Mouse (Mus musculus) myocyte (in vitro differentiated cells): ENCODE measurements around the gene Crebl2. TPM values are rescaled to one million over a fixed set of nuclear protein-coding genes. Genes with fewer than 3 reads are reported as not detected.

Experiments
- H3K27me3 ChIP-seq: one replicate; pipeline ENCODE4 v1.6.1; 2011; ENCODE audit not compliant: control insufficient read depth, insufficient read depth, insufficient read length
- H3K36me3 ChIP-seq: one replicate; pipeline ENCODE4 v1.6.1; 2011; ENCODE audit not compliant: control insufficient read depth, insufficient read depth
- H3K4me2 ChIP-seq: one replicate; pipeline ENCODE4 v1.6.1; 2011; ENCODE audit warnings: low read depth, control low read depth
- H3K4me3 ChIP-seq: one replicate; pipeline ENCODE4 v1.5.1; 2011; ENCODE audit warnings: mild to moderate bottlenecking, control low read depth, moderate library complexity
- H3K79me2 ChIP-seq: one replicate; pipeline ENCODE4 v1.6.1; 2011; ENCODE audit not compliant: control insufficient read depth, insufficient read depth
- H3ac ChIP-seq: one replicate; pipeline ENCODE4 v1.6.1; 2011; ENCODE audit not compliant: control insufficient read depth, insufficient read length
- CEBPB ChIP-seq: IDR thresholded peaks from 2 replicates; pipeline ENCODE4 v1.6.1; 2011; ENCODE audit warnings: mild to moderate bottlenecking, moderate library complexity; ENCODE audit not compliant: poor library complexity, insufficient read depth, severe bottlenecking
- E2F4 ChIP-seq: IDR thresholded peaks from one replicate; pipeline ENCODE4 v1.6.1; 2011; ENCODE audit warnings: mild to moderate bottlenecking, control low read depth, moderate library complexity; ENCODE audit not compliant: insufficient read depth
- MAX ChIP-seq: IDR thresholded peaks from one replicate; pipeline ENCODE4 v1.6.1; 2011; ENCODE audit warnings: low read depth, mild to moderate bottlenecking, control low read depth
- MYOD1 ChIP-seq, 3 experiments: IDR thresholded peaks; one replicate each; pipeline ENCODE4 v1.6.1; 2011; ENCODE audit warnings: control low read depth in 2 of 3, low read depth in 2 of 3, mild to moderate bottlenecking in 2 of 3, moderate library complexity in 1 of 3; ENCODE audit not compliant: insufficient read length in 2 of 3, control insufficient read depth in 1 of 3
- MYOG ChIP-seq, 3 experiments: IDR thresholded peaks; one replicate each; pipeline ENCODE4 v1.6.1; 2011; ENCODE audit warnings: control low read depth in 2 of 3, low read depth in 2 of 3, mild to moderate bottlenecking in 2 of 3; ENCODE audit not compliant: insufficient read length in 2 of 3, control insufficient read depth in 1 of 3, insufficient read depth in 1 of 3
- POLR2A ChIP-seq: IDR thresholded peaks from one replicate; pipeline ENCODE4 v1.6.1; 2011; ENCODE audit warnings: low read depth, mild to moderate bottlenecking, control low read depth, moderate library complexity; ENCODE audit not compliant: insufficient read length
- POLR2AphosphoS2 ChIP-seq: IDR thresholded peaks from one replicate; pipeline ENCODE4 v1.6.1; 2011; ENCODE audit warnings: low read depth, control low read depth; ENCODE audit not compliant: insufficient read length
- REST ChIP-seq: IDR thresholded peaks from one replicate; pipeline ENCODE4 v1.6.1; 2011; ENCODE audit warnings: mild to moderate bottlenecking, control low read depth, moderate library complexity; ENCODE audit not compliant: insufficient read depth, insufficient read length
- SRF ChIP-seq: IDR thresholded peaks from one replicate; pipeline ENCODE4 v1.6.1; 2011; ENCODE audit warnings: low read depth; ENCODE audit not compliant: control insufficient read depth, insufficient read length
- TCF12 ChIP-seq: IDR thresholded peaks from one replicate; pipeline ENCODE4 v1.6.1; 2011; ENCODE audit warnings: mild to moderate bottlenecking, control low read depth; ENCODE audit not compliant: poor library complexity, insufficient read depth, severe bottlenecking
- TCF3 ChIP-seq: IDR thresholded peaks from one replicate; pipeline ENCODE4 v1.6.1; 2011; ENCODE audit warnings: low read depth, control low read depth; ENCODE audit not compliant: insufficient read length
- USF1 ChIP-seq: IDR thresholded peaks from one replicate; pipeline ENCODE4 v1.6.1; 2011; ENCODE audit warnings: low read depth, mild to moderate bottlenecking, control low read depth, moderate library complexity
- polyA plus RNA-seq: library from polyadenylated mRNA; unstranded; fragments of >200 nt; fragmentation: generic; extraction: Trizol; gene quantifications from one replicate; pipeline ENCODE4 v1.2.1, GENCODE M21; 2012; ENCODE audit warnings: missing spikeins

Crebl2 gene
- polyA plus RNA-seq, 1 experiment = 1.5 TPM

DNA sequence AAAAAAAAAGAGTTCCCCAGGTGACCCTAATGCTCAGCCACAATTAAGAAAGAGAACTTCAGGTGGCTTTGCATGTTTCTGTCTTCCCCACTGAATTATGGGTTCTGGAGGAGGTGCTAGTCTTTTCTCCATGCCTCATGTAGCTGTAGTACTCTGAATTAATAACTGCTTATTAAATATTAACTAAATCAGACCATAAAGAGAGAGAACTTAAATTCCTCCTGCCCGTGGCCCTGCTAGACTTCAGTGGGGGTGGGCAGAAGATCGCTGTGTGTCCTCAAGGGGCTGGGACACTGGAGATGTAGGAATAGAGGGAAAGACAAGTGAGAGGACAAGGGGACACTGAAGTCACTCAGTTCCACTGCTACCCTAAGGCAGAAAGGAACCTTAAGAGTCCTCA lies 42.3 kb downstream of the Crebl2 start:
- no peak overlapping the region for H3ac ChIP-seq
- TF ChIP-seq REST (no peak), TCF3 (no peak), USF1 (no peak), TCF12 (no peak), POLR2AphosphoS2 (no peak), MYOG (IDR thresholded peaks at IDR 0.05; ENCODE audit: control insufficient read depth in 1 of 3, insufficient read depth in 1 of 3, insufficient read length in 2 of 3, low read depth in 2 of 3) (no peak), MAX (no peak), MYOD1 (IDR thresholded peaks at IDR 0.05; ENCODE audit: control insufficient read depth in 1 of 3, insufficient read length in 2 of 3, low read depth in 2 of 3) (no peak), E2F4 (no peak), SRF (no peak), CEBPB (no peak), POLR2A (no peak)
- no peaks in the 10 kb centered on the region for H3K27me3 ChIP-seq
- H3K4me2 ChIP-seq = no peak overlapping the region
- H3K4me3 ChIP-seq = no peak overlapping the region
- no peaks in the 10 kb centered on the region for H3K79me2 ChIP-seq
- no peaks in the 10 kb centered on the region for H3K36me3 ChIP-seq

DNA sequence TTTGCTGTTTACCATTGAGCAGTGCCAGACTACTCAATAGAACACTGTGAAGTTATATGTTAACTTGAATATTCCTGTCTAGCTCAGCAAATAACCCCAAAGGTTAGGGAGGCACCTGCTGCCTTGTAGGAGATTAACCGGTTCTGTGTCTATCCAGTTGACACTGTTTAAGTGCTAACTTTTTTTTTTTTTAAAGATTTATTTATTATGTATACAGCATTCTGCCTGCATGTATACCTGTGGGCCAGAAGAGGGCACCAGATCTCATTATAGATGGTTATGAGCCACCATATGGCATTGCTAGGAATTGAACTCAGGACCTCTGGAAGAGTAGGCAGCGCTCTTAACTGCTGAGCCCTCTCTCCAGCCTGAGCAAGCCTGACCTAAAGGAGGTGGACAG lies 43.1 kb downstream of the Crebl2 start:
- H3K27me3 ChIP-seq = no peaks in the 10 kb centered on the region
- no peak overlapping the region for H3K4me2 ChIP-seq
- H3K36me3 ChIP-seq = no peaks in the 10 kb centered on the region
- no peaks in the 10 kb centered on the region for H3K79me2 ChIP-seq
- no peak for TF ChIP-seq TCF12
- TF ChIP-seq MYOG (IDR thresholded peaks at IDR 0.05; ENCODE audit: control insufficient read depth in 1 of 3, insufficient read depth in 1 of 3, insufficient read length in 2 of 3, low read depth in 2 of 3) = no peak
- no peak for TF ChIP-seq TCF3
- no peak for TF ChIP-seq E2F4
- no peak for TF ChIP-seq MYOD1 (IDR thresholded peaks at IDR 0.05; ENCODE audit: control insufficient read depth in 1 of 3, insufficient read length in 2 of 3, low read depth in 2 of 3)
- no peak for TF ChIP-seq SRF
- no peak for TF ChIP-seq REST
- TF ChIP-seq POLR2AphosphoS2 = no peak
- TF ChIP-seq MAX = no peak
- no peak for TF ChIP-seq POLR2A
- no peak overlapping the region for H3ac ChIP-seq
- no peak overlapping the region for H3K4me3 ChIP-seq

DNA sequence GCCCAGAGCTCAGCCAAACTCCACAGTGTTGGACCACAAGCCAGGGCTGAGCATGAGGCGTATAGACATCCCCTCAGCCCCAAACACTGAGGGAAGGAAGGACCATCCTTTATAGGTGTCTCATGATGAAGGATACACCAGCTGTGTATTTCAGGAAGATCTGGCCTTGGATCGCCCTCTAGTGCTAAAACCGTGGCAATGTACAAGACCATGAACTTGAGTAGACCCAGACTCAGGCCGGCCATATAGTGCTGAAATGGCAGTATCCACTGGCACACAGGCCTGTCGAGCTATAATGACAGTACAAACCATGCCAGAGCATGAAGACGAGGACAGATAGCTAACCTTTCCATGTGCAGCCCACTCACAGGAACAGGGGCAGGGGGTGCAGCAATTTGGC lies 46.8 kb downstream of the Crebl2 start:
- no peak overlapping the region for H3K4me3 ChIP-seq
- TF ChIP-seq TCF12 = no peak
- TF ChIP-seq SRF = no peak
- TF ChIP-seq MYOD1 (IDR thresholded peaks at IDR 0.05; ENCODE audit: control insufficient read depth in 1 of 3, insufficient read length in 2 of 3, low read depth in 2 of 3) = no peak
- TF ChIP-seq TCF3 = no peak
- TF ChIP-seq POLR2AphosphoS2 = no peak
- TF ChIP-seq USF1 = no peak
- TF ChIP-seq CEBPB = no peak
- TF ChIP-seq REST = no peak
- no peak for TF ChIP-seq E2F4
- TF ChIP-seq MYOG (IDR thresholded peaks at IDR 0.05; ENCODE audit: control insufficient read depth in 1 of 3, insufficient read depth in 1 of 3, insufficient read length in 2 of 3, low read depth in 2 of 3) = no peak
- no peak for TF ChIP-seq MAX
- TF ChIP-seq POLR2A = no peak
- no peaks in the 10 kb centered on the region for H3K79me2 ChIP-seq
- no peak overlapping the region for H3ac ChIP-seq
- no peaks in the 10 kb centered on the region for H3K36me3 ChIP-seq
- H3K27me3 ChIP-seq = no peaks in the 10 kb centered on the region
- no peak overlapping the region for H3K4me2 ChIP-seq

DNA sequence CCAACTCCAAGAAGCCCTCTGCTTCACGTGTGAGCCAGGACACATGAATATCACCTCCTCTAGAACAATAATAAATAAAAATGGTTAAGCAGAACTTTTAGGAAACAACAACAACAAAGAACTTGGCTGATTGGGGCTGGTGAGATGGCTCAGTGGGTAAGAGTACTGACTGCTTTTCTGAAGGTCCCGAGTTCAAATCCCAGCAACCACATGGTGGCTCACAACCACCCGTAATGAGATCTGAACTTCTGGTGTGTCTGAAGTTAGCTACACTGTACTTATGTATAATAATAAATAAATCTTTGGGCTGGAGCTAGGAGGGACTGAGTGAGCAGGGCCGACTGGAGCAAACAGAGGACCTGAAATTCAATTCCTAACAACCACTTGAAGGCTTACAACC lies 47.3 kb downstream of the Crebl2 start:
- H3K27me3 ChIP-seq = no peaks in the 10 kb centered on the region
- TF ChIP-seq E2F4 (no peak), MAX (no peak), MYOG (IDR thresholded peaks at IDR 0.05; ENCODE audit: control insufficient read depth in 1 of 3, insufficient read depth in 1 of 3, insufficient read length in 2 of 3, low read depth in 2 of 3) (no peak), POLR2AphosphoS2 (no peak), USF1 (no peak), REST (no peak), SRF (no peak), TCF3 (no peak), MYOD1 (IDR thresholded peaks at IDR 0.05; ENCODE audit: control insufficient read depth in 1 of 3, insufficient read length in 2 of 3, low read depth in 2 of 3) (no peak), POLR2A (no peak), CEBPB (no peak), TCF12 (no peak)
- H3K36me3 ChIP-seq = no peaks in the 10 kb centered on the region
- H3ac ChIP-seq = no peak overlapping the region
- H3K4me2 ChIP-seq = no peak overlapping the region
- no peaks in the 10 kb centered on the region for H3K79me2 ChIP-seq
- H3K4me3 ChIP-seq = no peak overlapping the region
